Mouse (Mus musculus) heart, embryonic 15.5 days (tissue): Measurements from ENCODE around the gene Cep295. TPM values are rescaled to one million over a fixed set of nuclear protein-coding genes. Genes with fewer than 3 reads are reported as not detected.
"Not testable (repeated sequence)": the region's sequence is repeated elsewhere in the genome, so short reads cannot be mapped to it uniquely, and the experiment has no call there.

Experiments used
- ATAC-seq: fragments of 200-750 bp; cut with Nextera tagmentation; replicated peaks from 2 replicates; pipeline ENCODE4 v1.8.0; 2017; ENCODE audit warnings: low read depth, moderate TSS enrichment; ENCODE audit not compliant: insufficient number of reproducible peaks, insufficient read depth, low FRiP score
- H3K27ac ChIP-seq: fragments of 300-500 bp; sonication (generic); 2 replicates; pipeline ENCODE4 v1.5.1; 2015; ENCODE audit warnings: mild to moderate bottlenecking, inconsistent platforms
- H3K27me3 ChIP-seq: fragments of 300-500 bp; sonication (generic); 2 replicates; pipeline ENCODE4 v1.6.1; 2015; ENCODE audit warnings: inconsistent platforms
- H3K36me3 ChIP-seq: fragments of 300-500 bp; sonication (generic); 2 replicates; pipeline ENCODE4 v1.6.1; 2015; ENCODE audit warnings: mild to moderate bottlenecking, inconsistent platforms
- H3K4me1 ChIP-seq: fragments of 300-500 bp; sonication (generic); replicated peaks from 2 replicates; pipeline ENCODE4 v1.6.1; 2015; ENCODE audit warnings: inconsistent platforms
- H3K4me2 ChIP-seq: fragments of 300-500 bp; sonication (generic); 2 replicates; pipeline ENCODE4 v1.6.1; 2015; ENCODE audit warnings: inconsistent platforms, mild to moderate bottlenecking, moderate library complexity
- H3K4me3 ChIP-seq: fragments of 300-500 bp; sonication (generic); 2 replicates; pipeline ENCODE4 v1.5.1; 2015; ENCODE audit warnings: mild to moderate bottlenecking, inconsistent platforms
- H3K9ac ChIP-seq: fragments of 300-500 bp; sonication (generic); 2 replicates; pipeline ENCODE4 v1.6.1; 2015; ENCODE audit warnings: mild to moderate bottlenecking, inconsistent platforms
- H3K9me3 ChIP-seq: fragments of 300-500 bp; sonication (generic); replicated peaks from 2 replicates; pipeline ENCODE4 v1.6.1; 2016; ENCODE audit warnings: inconsistent platforms
- WGBS: fragments of 180-500 bp; shearing (Covaris S2); methylation state at CpG from one replicate; pipeline ENCODE4 v1.1.7; 2015; ENCODE audit warnings: mixed read lengths; 5-methylcytosine and 5-hydroxymethylcytosine counted together
- polyA plus RNA-seq: library from polyadenylated mRNA; unstranded; fragments of >200 nt; fragmentation: Nextera tagmentation; extraction: Ambion mirVana; gene quantifications from 2 replicates; pipeline ENCODE4 v1.2.1, GENCODE M21; 2015

Gene Cep295
- polyA plus RNA-seq, 1 experiment from 2014 or later = 8.0 TPM

DNA sequence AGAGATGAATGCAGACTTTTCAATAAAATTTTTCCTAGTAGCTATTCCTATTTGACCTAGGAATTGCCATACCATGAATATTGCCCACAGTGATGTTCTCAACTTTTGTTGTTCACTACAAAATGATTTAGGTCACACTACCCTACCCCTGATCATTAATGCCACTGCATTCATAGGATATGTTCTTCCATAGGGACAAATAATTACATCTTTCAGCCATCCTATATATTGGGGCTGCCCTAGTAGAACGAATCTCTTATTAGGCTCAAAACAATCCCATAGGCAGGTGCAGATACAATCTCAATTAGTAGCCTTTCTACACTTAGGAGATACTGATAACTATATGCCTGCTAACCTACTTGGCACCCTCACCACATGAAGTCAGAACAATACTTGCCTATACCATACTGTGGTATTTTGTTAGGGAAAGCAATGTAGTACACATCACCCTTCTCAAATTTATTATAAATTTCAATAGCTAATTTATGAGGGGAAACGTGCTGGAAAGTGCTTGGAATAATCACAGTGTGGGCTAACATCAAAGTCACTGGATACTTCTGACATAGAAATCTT lies 39.3 kb downstream of the Cep295 start:
- H3K36me3 ChIP-seq = peaks cover 60% of the 10 kb centered on the region
- no peaks in the 10 kb centered on the region for H3K27me3 ChIP-seq
- no peak overlapping the region for H3K27ac ChIP-seq
- H3K4me1 ChIP-seq = no peaks in the 10 kb centered on the region
- no peak overlapping the region for H3K4me3 ChIP-seq
- H3K4me2 ChIP-seq = no peak overlapping the region
- WGBS = 71% methylated on average over 2 of the region's 2 CpGs
- H3K9me3 ChIP-seq = no peaks in the 10 kb centered on the region
- no peak overlapping the region for H3K9ac ChIP-seq
- ATAC-seq = no peak

GRCm38 (mm10) chr9:15317223-15318169 lies 40.1 kb downstream of the Cep295 start:
- Histone ChIP-seq H3K9me3 (no peaks in the 10 kb centered on the region), H3K27me3 (no peaks in the 10 kb centered on the region), H3K4me2 (no peak overlapping the region), H3K27ac (no peak overlapping the region), H3K4me1 (no peaks in the 10 kb centered on the region), H3K4me3 (no peak overlapping the region), H3K9ac (no peak overlapping the region), H3K36me3 (peaks cover 61% of the 10 kb centered on the region)
- ATAC-seq = no peak
- 60% methylated on average over 5 of the region's 5 CpGs for WGBS

DNA sequence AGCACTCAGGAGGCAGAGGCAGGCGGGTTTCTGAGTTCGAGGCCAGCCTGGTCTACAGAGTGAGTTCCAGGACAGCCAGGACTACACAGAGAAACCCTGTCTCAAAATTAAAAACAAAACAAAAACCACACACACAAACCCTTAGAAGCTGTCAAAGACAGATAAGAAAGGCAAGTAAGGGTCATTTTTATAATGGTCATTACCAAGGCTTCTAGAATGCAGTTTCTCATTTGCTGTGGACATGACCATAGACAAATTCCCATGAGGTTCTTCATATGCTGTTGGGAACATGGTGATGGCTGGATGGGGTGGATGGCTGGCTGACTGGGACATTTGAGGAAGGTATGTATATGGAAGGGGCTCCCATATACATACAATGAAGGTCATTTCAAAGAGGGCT lies 41.3 kb downstream of the Cep295 start:
- not testable (repeated sequence) for H3K9ac ChIP-seq, H3K4me2 ChIP-seq, H3K27me3 ChIP-seq, H3K27ac ChIP-seq, H3K4me3 ChIP-seq, H3K4me1 ChIP-seq, ATAC-seq, H3K9me3 ChIP-seq
- H3K36me3 ChIP-seq = peaks cover 60% of the 10 kb centered on the region
- 96% methylated on average over 2 of the region's 2 CpGs for WGBS

- no peak for ATAC-seq
- peaks cover 75% of the 10 kb centered on the region for H3K36me3 ChIP-seq
- H3K9me3 ChIP-seq = no peaks in the 10 kb centered on the region
- H3K9ac ChIP-seq = no peak overlapping the region
- 0 out of 2 replicates have a peak, but pooled peaks cover 2% of the 10 kb centered on the region for H3K4me1 ChIP-seq
- H3K27ac ChIP-seq = no peak overlapping the region
- no peak overlapping the region for H3K4me3 ChIP-seq
- no peak overlapping the region for H3K4me2 ChIP-seq
- WGBS = 93% methylated on average over 1 of the region's 1 CpGs
- no peaks in the 10 kb centered on the region for H3K27me3 ChIP-seq
These were observed 43.0 kb downstream of the Cep295 start for GRCm38 (mm10) chr9:15314619-15315018.

GRCm38 (mm10) chr9:15313633-15314032 lies 44.0 kb downstream of the Cep295 start:
- Histone ChIP-seq H3K4me2 (no peak overlapping the region), H3K4me1 (peaks cover 10% of the 10 kb centered on the region), H3K9me3 (no peaks in the 10 kb centered on the region), H3K27me3 (no peaks in the 10 kb centered on the region), H3K4me3 (no peak overlapping the region), H3K36me3 (peaks cover 84% of the 10 kb centered on the region), H3K27ac (no peak overlapping the region), H3K9ac (no peak overlapping the region)
- WGBS = 81% methylated on average over 5 of the region's 5 CpGs
- no peak for ATAC-seq

DNA sequence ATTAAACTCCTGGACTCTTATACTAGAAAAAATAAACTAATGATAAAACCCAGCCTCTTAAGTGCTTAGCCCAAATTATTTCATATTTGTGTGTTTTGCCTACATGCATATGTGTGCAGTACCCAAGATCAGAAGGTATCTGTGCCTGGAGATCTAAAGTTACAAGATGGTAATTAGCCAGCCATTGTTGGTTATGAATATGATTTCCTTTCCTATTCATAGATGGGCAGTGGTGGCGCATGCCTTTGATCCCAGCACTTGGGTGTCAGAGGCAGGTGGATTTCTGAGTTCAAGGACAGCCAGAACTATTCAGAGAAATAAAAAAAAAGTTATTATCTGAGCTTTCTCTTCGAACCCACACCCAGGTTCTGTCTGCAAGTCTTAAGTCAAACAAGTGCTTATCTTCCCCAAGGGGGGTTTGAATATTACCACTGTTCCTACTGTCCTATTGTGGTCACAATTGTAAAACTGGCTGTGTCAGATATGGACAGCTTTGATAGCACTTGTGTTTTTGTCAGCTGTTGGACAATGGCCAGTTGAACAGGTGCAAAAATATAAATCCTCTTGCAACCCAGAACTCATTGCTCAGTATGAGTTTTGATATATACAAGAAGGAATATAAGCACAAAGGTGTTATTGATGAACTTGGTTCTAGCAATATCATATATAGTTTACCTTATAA lies 45.4 kb downstream of the Cep295 start:
- Histone ChIP-seq H3K27me3 (no peaks in the 10 kb centered on the region), H3K4me2 (no peak overlapping the region), H3K9me3 (no peaks in the 10 kb centered on the region), H3K36me3 (peaks cover 88% of the 10 kb centered on the region), H3K4me1 (peaks cover 23% of the 10 kb centered on the region), H3K4me3 (no peak overlapping the region), H3K27ac (no peak overlapping the region), H3K9ac (no peak overlapping the region)
- no peak for ATAC-seq
- 82% methylated on average over 2 of the region's 2 CpGs for WGBS

- no peak overlapping the region for H3K4me2 ChIP-seq
- peaks cover 71% of the 10 kb centered on the region for H3K36me3 ChIP-seq
- no peaks in the 10 kb centered on the region for H3K27me3 ChIP-seq
- H3K4me3 ChIP-seq = no peak overlapping the region
- 87% methylated on average over 1 of the region's 1 CpGs for WGBS
- H3K9me3 ChIP-seq = no peaks in the 10 kb centered on the region
- H3K4me1 ChIP-seq = peaks cover 32% of the 10 kb centered on the region
- H3K27ac ChIP-seq = no peak overlapping the region
- no peak for ATAC-seq
- H3K9ac ChIP-seq = no peak overlapping the region
These were observed 47.4 kb downstream of the Cep295 start for GRCm38 (mm10) chr9:15310179-15310578.

GRCm38 (mm10) chr9:15309425-15309824 lies 48.2 kb downstream of the Cep295 start:
- Histone ChIP-seq H3K4me1 (peaks cover 32% of the 10 kb centered on the region), H3K36me3 (peaks cover 64% of the 10 kb centered on the region), H3K4me3 (peak overlapping the region; percentile 14; the same call in 1 of the 2 replicates), H3K27ac (no peak overlapping the region), H3K9ac (no peak overlapping the region), H3K9me3 (no peaks in the 10 kb centered on the region), H3K27me3 (no peaks in the 10 kb centered on the region), H3K4me2 (peak overlapping the region; percentile 23; the same call in 1 of the 2 replicates)
- WGBS = 68% methylated on average over 4 of the region's 4 CpGs
- ATAC-seq = no peak

- H3K4me3 ChIP-seq = no peak overlapping the region
- peak overlapping the region; percentile 75 for H3K4me2 ChIP-seq
- H3K9me3 ChIP-seq = no peaks in the 10 kb centered on the region
- H3K36me3 ChIP-seq = peaks cover 52% of the 10 kb centered on the region
- H3K27ac ChIP-seq = no peak overlapping the region
- H3K4me1 ChIP-seq = peaks cover 32% of the 10 kb centered on the region
- WGBS = 49% methylated on average over 2 of the region's 2 CpGs
- no peak overlapping the region for H3K9ac ChIP-seq
- H3K27me3 ChIP-seq = no peaks in the 10 kb centered on the region
- no peak for ATAC-seq
These were observed 49.3 kb downstream of the Cep295 start for GRCm38 (mm10) chr9:15308254-15308653.

GRCm38 (mm10) chr9:15307257-15307656 lies 50.3 kb downstream of the Cep295 start:
- Histone ChIP-seq H3K36me3 (peaks cover 43% of the 10 kb centered on the region), H3K9ac (peak overlapping the region; percentile 99), H3K4me1 (peaks cover 32% of the 10 kb centered on the region), H3K4me2 (peak overlapping the region; percentile 75), H3K27me3 (no peaks in the 10 kb centered on the region), H3K9me3 (no peaks in the 10 kb centered on the region), H3K27ac (peak overlapping the region; percentile 97), H3K4me3 (peak overlapping the region; percentile 98)
- no peak for ATAC-seq
- WGBS = 5% methylated on average over 6 of the region's 6 CpGs

- H3K27me3 ChIP-seq = no peaks in the 10 kb centered on the region
- no peaks in the 10 kb centered on the region for H3K9me3 ChIP-seq
- peak; percentile 74 for ATAC-seq
- H3K36me3 ChIP-seq = peaks cover 36% of the 10 kb centered on the region
- peak within 1 kb of the TSS; percentile 97 for H3K27ac ChIP-seq
- 1% methylated on average over 35 of the region's 35 CpGs for whole genome bisulfite sequencing
- peak within 1 kb of the TSS; percentile 75 for H3K4me2 ChIP-seq
- peak within 1 kb of the TSS; percentile 98 for H3K4me3 ChIP-seq
- peaks cover 32% of the 10 kb centered on the region for H3K4me1 ChIP-seq
- H3K9ac ChIP-seq = peak within 1 kb of the TSS; percentile 99
These were observed 51.0 kb downstream of the Cep295 start, which contains the start of gene 4931406C07Rik for GRCm38 (mm10) chr9:15306398-15307119. TSS of gene 4931406C07Rik (minus strand) at chr9:15306448.
